Mouse (Mus musculus): ENCODE data around the gene Nfatc2. TPM values are rescaled to one million over a fixed set of nuclear protein-coding genes. Genes with fewer than 3 reads are reported as not detected.

Gene Nfatc2
- polyA plus RNA-seq, 1 experiment from 2014 or later: 1.8 TPM

- no peak overlapping the region for H3K9ac ChIP-seq
Measured at GRCm38 (mm10) chr2:168602387-168602741, 907 bp upstream of the Nfatc2 start.

GRCm38 (mm10) chr2:168600750-168601490 is 537 bp downstream of the Nfatc2 start:
- Histone ChIP-seq H3K4me1 (peaks cover 37% of the 10 kb centered on the region), H3K36me3 (no peaks in the 10 kb centered on the region), H3K9ac (peak overlapping the region; percentile 38), H3K4me2 (peak overlapping the region; percentile 92), H3K27me3 (peaks cover 56% of the 10 kb centered on the region), H3K27ac (no peak overlapping the region), H3K9me3 (no peaks in the 10 kb centered on the region), H3K4me3 (peak overlapping the region; percentile 44)
- 2% methylated on average over 32 of the region's 32 CpGs for WGBS
- ATAC-seq (ENCODE audit: borderline replicate concordance, extremely low read depth, low FRiP score, low TSS enrichment): no peak

More at GRCm38 (mm10) chr2:168602387-168602741, 907 bp upstream of the Nfatc2 start:
- Histone ChIP-seq H3K9me3 (no peaks in the 10 kb centered on the region), H3K4me1 (peaks cover 37% of the 10 kb centered on the region), H3K27me3 (peaks cover 57% of the 10 kb centered on the region), H3K4me2 (peak overlapping the region; percentile 92), H3K27ac (no peak overlapping the region), H3K36me3 (no peaks in the 10 kb centered on the region), H3K4me3 (no peak overlapping the region)
- WGBS: 14% methylated on average over 12 of the region's 12 CpGs
- ATAC-seq (ENCODE audit: borderline replicate concordance, extremely low read depth, low FRiP score, low TSS enrichment): no peak

- Histone ChIP-seq H3K9me3 (no peaks in the 10 kb centered on the region), H3K4me3 (no peak overlapping the region), H3K27me3 (peaks cover 34% of the 10 kb centered on the region), H3K36me3 (no peaks in the 10 kb centered on the region), H3K4me2 (no peak overlapping the region), H3K4me1 (peaks cover under 1% of the 10 kb centered on the region), H3K9ac (no peak overlapping the region), H3K27ac (no peak overlapping the region)
- 73% methylated on average over 7 of the region's 7 CpGs for WGBS
- ATAC-seq (ENCODE audit: borderline replicate concordance, extremely low read depth, low FRiP score, low TSS enrichment): no peak
Measured at GRCm38 (mm10) chr2:168595693-168596092, 5.8 kb downstream of the Nfatc2 start.

- Histone ChIP-seq H3K9me3 (no peaks in the 10 kb centered on the region), H3K9ac (no peak overlapping the region), H3K27me3 (peaks cover 33% of the 10 kb centered on the region), H3K4me2 (no peak overlapping the region), H3K4me1 (peaks cover 17% of the 10 kb centered on the region), H3K36me3 (no peaks in the 10 kb centered on the region), H3K27ac (no peak overlapping the region), H3K4me3 (no peak overlapping the region)
- ATAC-seq (ENCODE audit: borderline replicate concordance, extremely low read depth, low FRiP score, low TSS enrichment): no peak
- WGBS: 76% methylated on average over 6 of the region's 6 CpGs
Measured at GRCm38 (mm10) chr2:168593676-168594075, 7.8 kb downstream of the Nfatc2 start.

GRCm38 (mm10) chr2:168593004-168593403 is 8.5 kb downstream of the Nfatc2 start:
- Histone ChIP-seq H3K4me3 (no peak overlapping the region), H3K36me3 (no peaks in the 10 kb centered on the region), H3K4me2 (no peak overlapping the region), H3K4me1 (peaks cover 17% of the 10 kb centered on the region), H3K9ac (no peak overlapping the region), H3K9me3 (no peaks in the 10 kb centered on the region), H3K27ac (no peak overlapping the region), H3K27me3 (peaks cover 27% of the 10 kb centered on the region)
- ATAC-seq (ENCODE audit: borderline replicate concordance, extremely low read depth, low FRiP score, low TSS enrichment): no peak
- WGBS: 83% methylated on average over 5 of the region's 5 CpGs

GRCm38 (mm10) chr2:168591076-168591475 is 10.4 kb downstream of the Nfatc2 start:
- peaks cover 17% of the 10 kb centered on the region for H3K4me1 ChIP-seq
- no peaks in the 10 kb centered on the region for H3K9me3 ChIP-seq
- peaks cover 27% of the 10 kb centered on the region for H3K27me3 ChIP-seq
- ATAC-seq (ENCODE audit: borderline replicate concordance, extremely low read depth, low FRiP score, low TSS enrichment): no peak
- no peaks in the 10 kb centered on the region for H3K36me3 ChIP-seq
- H3K4me3 ChIP-seq: no peak overlapping the region
- no peak overlapping the region for H3K27ac ChIP-seq
- H3K9ac ChIP-seq: no peak overlapping the region
- WGBS: 67% methylated on average over 2 of the region's 2 CpGs
- H3K4me2 ChIP-seq: no peak overlapping the region

- no peak overlapping the region for H3K9ac ChIP-seq
- H3K4me2 ChIP-seq: peak overlapping the region; percentile 74
- ATAC-seq (ENCODE audit: borderline replicate concordance, extremely low read depth, low FRiP score, low TSS enrichment): no peak
- H3K4me3 ChIP-seq: peak overlapping the region; percentile 51
- no peaks in the 10 kb centered on the region for H3K36me3 ChIP-seq
- peaks cover 17% of the 10 kb centered on the region for H3K4me1 ChIP-seq
- peaks cover 27% of the 10 kb centered on the region for H3K27me3 ChIP-seq
- H3K27ac ChIP-seq: no peak overlapping the region
- H3K9me3 ChIP-seq: no peaks in the 10 kb centered on the region
- WGBS: 26% methylated on average over 10 of the region's 10 CpGs
Measured at GRCm38 (mm10) chr2:168590556-168590955, 10.9 kb downstream of the Nfatc2 start.

- Histone ChIP-seq H3K9ac (peak overlapping the region; percentile 50), H3K9me3 (no peaks in the 10 kb centered on the region), H3K27ac (no peak overlapping the region), H3K27me3 (peaks cover 27% of the 10 kb centered on the region), H3K4me1 (peaks cover 17% of the 10 kb centered on the region), H3K4me2 (peak overlapping the region; percentile 74), H3K4me3 (peak overlapping the region; percentile 51), H3K36me3 (no peaks in the 10 kb centered on the region)
- WGBS: 2% methylated on average over 37 of the region's 38 CpGs
- ATAC-seq (ENCODE audit: borderline replicate concordance, extremely low read depth, low FRiP score, low TSS enrichment): peak; percentile 72; the same call in 1 of the 2 replicates
Measured at GRCm38 (mm10) chr2:168590168-168590551, 11.3 kb downstream of the Nfatc2 start.

- H3K9me3 ChIP-seq: no peaks in the 10 kb centered on the region
- no peak for ATAC-seq (ENCODE audit: borderline replicate concordance, extremely low read depth, low FRiP score, low TSS enrichment)
- 8% methylated on average over 21 of the region's 21 CpGs for WGBS
Measured at GRCm38 (mm10) chr2:168589368-168590167, 11.9 kb downstream of the Nfatc2 start.

GRCm38 (mm10) chr2:168588591-168589367 is 12.7 kb downstream of the Nfatc2 start:
- no peak overlapping the region; the same call in 1 of the 2 replicates for H3K9ac ChIP-seq
- ATAC-seq (ENCODE audit: borderline replicate concordance, extremely low read depth, low FRiP score, low TSS enrichment): no peak
- peaks cover 17% of the 10 kb centered on the region for H3K4me1 ChIP-seq
- H3K36me3 ChIP-seq: no peaks in the 10 kb centered on the region
- peak overlapping the region; percentile 51 for H3K4me3 ChIP-seq
- no peaks in the 10 kb centered on the region for H3K9me3 ChIP-seq
- H3K4me2 ChIP-seq: peak overlapping the region; percentile 74
- H3K27me3 ChIP-seq: peaks cover 27% of the 10 kb centered on the region
- H3K27ac ChIP-seq: no peak overlapping the region
- 50% methylated on average over 11 of the region's 11 CpGs for WGBS

More at GRCm38 (mm10) chr2:168589368-168590167, 11.9 kb downstream of the Nfatc2 start:
- Histone ChIP-seq H3K9ac (peak overlapping the region; percentile 50), H3K4me3 (peak overlapping the region; percentile 51), H3K4me1 (peaks cover 17% of the 10 kb centered on the region), H3K27me3 (peaks cover 27% of the 10 kb centered on the region), H3K4me2 (peak overlapping the region; percentile 74), H3K36me3 (no peaks in the 10 kb centered on the region), H3K27ac (no peak overlapping the region)

GRCm38 (mm10) chr2:168587159-168587558 is 14.3 kb downstream of the Nfatc2 start:
- H3K9ac ChIP-seq: no peak overlapping the region
- WGBS: 81% methylated on average over 8 of the region's 8 CpGs
- H3K4me3 ChIP-seq: no peak overlapping the region
- peaks cover 17% of the 10 kb centered on the region for H3K4me1 ChIP-seq
- no peaks in the 10 kb centered on the region for H3K9me3 ChIP-seq
- no peak for ATAC-seq (ENCODE audit: borderline replicate concordance, extremely low read depth, low FRiP score, low TSS enrichment)
- H3K4me2 ChIP-seq: no peak overlapping the region
- no peak overlapping the region for H3K27ac ChIP-seq
- H3K36me3 ChIP-seq: no peaks in the 10 kb centered on the region
- H3K27me3 ChIP-seq: peaks cover 27% of the 10 kb centered on the region
